Mouse (Mus musculus): ENCODE measurements around the gene Coq8a. TPM values are rescaled to one million over a fixed set of nuclear protein-coding genes. Genes with fewer than 3 reads are reported as not detected.

The Coq8a gene
- polyA plus RNA-seq, 1 experiment from 2014 or later = 6.7 TPM

GRCm38 (mm10) chr1:180175167-180175566 is 24.2 kb downstream of the Coq8a start:
- Histone ChIP-seq H3K27me3 (no peaks in the 10 kb centered on the region), H3K27ac (no peak overlapping the region; the same call in 1 of the 2 replicates), H3K4me3 (replicated peaks) (no peak overlapping the region), H3K9me3 (replicated peaks) (no peaks in the 10 kb centered on the region), H3K4me1 (replicated peaks) (peaks cover 13% of the 10 kb centered on the region; the same call in 1 of the 2 replicates), H3K4me2 (no peak overlapping the region), H3K36me3 (peaks cover 10% of the 10 kb centered on the region), H3K9ac (no peak overlapping the region)
- DNase-seq (no peak), ATAC-seq (ENCODE audit: low read depth) (no peak)
- WGBS (ENCODE audit: insufficient replicate concordance) = 35% methylated on average over 3 of the region's 3 CpGs

DNA sequence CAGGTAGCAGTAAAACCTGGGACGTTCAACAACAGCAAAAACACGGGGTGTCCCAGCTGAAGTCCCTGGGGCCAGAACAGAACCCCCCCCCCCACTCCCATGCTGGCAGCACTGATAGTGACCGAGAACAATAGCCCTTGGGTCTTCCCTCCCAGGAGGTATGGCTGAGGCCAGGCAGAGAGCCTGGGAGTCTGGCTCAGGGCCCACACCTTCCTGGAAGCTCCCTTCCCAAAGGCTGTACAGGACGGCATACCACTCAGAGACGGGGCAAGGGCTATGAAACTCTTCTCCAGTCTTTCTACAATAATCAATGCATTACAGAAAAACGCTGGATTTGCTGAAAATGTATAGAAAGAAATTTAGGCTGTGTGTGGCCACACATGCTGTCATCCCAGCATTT is 24.7 kb downstream of the Coq8a start:
- H3K9me3 ChIP-seq (replicated peaks) = no peaks in the 10 kb centered on the region
- DNase-seq = no peak
- 61% methylated on average over 6 of the region's 6 CpGs for WGBS (ENCODE audit: insufficient replicate concordance)

GRCm38 (mm10) chr1:180173017-180173416 is 26.4 kb downstream of the Coq8a start:
- ATAC-seq (ENCODE audit: low read depth) (no peak), DNase-seq (no peak)
- Histone ChIP-seq H3K4me2 (no peak overlapping the region), H3K36me3 (peaks cover 7% of the 10 kb centered on the region; the same call in 1 of the 2 replicates), H3K9ac (no peak overlapping the region), H3K27me3 (no peaks in the 10 kb centered on the region), H3K4me3 (replicated peaks) (no peak overlapping the region), H3K4me1 (replicated peaks) (peaks cover 13% of the 10 kb centered on the region; the same call in 1 of the 2 replicates), H3K27ac (no peak overlapping the region), H3K9me3 (replicated peaks) (no peaks in the 10 kb centered on the region)
- WGBS (ENCODE audit: insufficient replicate concordance) = 64% methylated on average over 5 of the region's 5 CpGs

More for the DNA sequence above, 24.7 kb downstream of the Coq8a start:
- no peak for ATAC-seq (ENCODE audit: low read depth)
- H3K4me1 ChIP-seq (replicated peaks) = peaks cover 13% of the 10 kb centered on the region; the same call in 1 of the 2 replicates
- H3K36me3 ChIP-seq = peaks cover 11% of the 10 kb centered on the region
- no peak overlapping the region for H3K4me3 ChIP-seq (replicated peaks)
- H3K27me3 ChIP-seq = no peaks in the 10 kb centered on the region
- no peak overlapping the region for H3K4me2 ChIP-seq
- H3K27ac ChIP-seq = no peak overlapping the region
- no peak overlapping the region for H3K9ac ChIP-seq

DNA sequence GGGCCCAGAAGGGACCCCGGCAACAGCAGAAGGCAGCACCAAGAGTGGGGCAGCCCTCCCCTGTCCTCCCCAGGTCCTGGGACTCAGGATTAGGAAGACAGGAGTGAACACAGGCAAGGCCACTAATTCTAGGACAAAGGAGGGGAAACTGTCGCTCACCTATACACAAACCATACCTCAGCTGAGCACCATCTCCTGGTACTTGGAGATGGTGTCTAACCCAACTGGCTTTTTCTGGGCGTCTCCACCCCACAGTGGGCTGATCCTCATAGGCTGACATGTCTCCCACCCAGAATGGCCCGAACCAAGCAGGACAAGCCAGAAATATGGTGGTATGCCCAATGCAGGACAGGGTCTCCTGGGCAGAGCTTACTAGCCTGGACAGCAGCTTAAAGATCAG is 26.8 kb downstream of the Coq8a start:
- Histone ChIP-seq H3K27ac (no peak overlapping the region), H3K4me1 (replicated peaks) (peaks cover 9% of the 10 kb centered on the region; the same call in 1 of the 2 replicates), H3K9ac (no peak overlapping the region), H3K9me3 (replicated peaks) (no peaks in the 10 kb centered on the region), H3K4me2 (no peak overlapping the region), H3K27me3 (no peaks in the 10 kb centered on the region), H3K36me3 (peaks cover 8% of the 10 kb centered on the region; the same call in 1 of the 2 replicates), H3K4me3 (replicated peaks) (no peak overlapping the region)
- DNase-seq = no peak
- WGBS (ENCODE audit: insufficient replicate concordance) = 64% methylated on average over 4 of the region's 4 CpGs
- ATAC-seq (ENCODE audit: low read depth) = no peak

- H3K4me2 ChIP-seq = no peak overlapping the region
- DNase-seq (no peak), ATAC-seq (ENCODE audit: low read depth) (no peak)
- H3K4me1 ChIP-seq (replicated peaks) = peaks cover 9% of the 10 kb centered on the region; the same call in 1 of the 2 replicates
- H3K27ac ChIP-seq = no peak overlapping the region
- no peak overlapping the region for H3K4me3 ChIP-seq (replicated peaks)
- WGBS (ENCODE audit: insufficient replicate concordance) = 30% methylated on average over 2 of the region's 2 CpGs
- H3K36me3 ChIP-seq = peaks cover 8% of the 10 kb centered on the region; the same call in 1 of the 2 replicates
- no peaks in the 10 kb centered on the region for H3K27me3 ChIP-seq
- H3K9ac ChIP-seq = no peak overlapping the region
- no peaks in the 10 kb centered on the region for H3K9me3 ChIP-seq (replicated peaks)
These were observed 27.5 kb downstream of the Coq8a start for GRCm38 (mm10) chr1:180171883-180172282.

DNA sequence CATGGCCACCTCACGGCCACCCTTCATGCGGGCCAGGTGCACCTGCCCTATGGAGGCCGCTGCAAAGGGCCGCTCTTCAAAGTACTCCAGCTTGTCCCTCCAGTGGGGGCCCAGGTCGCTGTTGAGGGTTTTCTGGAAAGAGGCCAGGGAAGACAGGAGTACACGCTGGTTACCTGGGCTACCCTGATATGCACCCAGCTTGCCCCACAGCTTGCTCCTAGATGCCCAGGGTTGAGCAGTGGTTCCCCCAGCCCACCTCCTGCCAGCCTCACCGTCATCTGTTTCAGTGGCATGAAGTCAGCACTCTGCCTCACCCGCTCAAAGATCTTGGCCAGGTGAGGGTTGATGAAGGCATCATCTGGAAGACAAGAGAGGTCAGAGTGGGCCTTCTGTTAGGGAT is 29.3 kb downstream of the Coq8a start:
- Histone ChIP-seq H3K4me2 (no peak overlapping the region), H3K27me3 (no peaks in the 10 kb centered on the region), H3K9ac (no peak overlapping the region), H3K36me3 (peaks cover 8% of the 10 kb centered on the region), H3K4me3 (replicated peaks) (no peak overlapping the region), H3K4me1 (replicated peaks) (no peaks in the 10 kb centered on the region), H3K27ac (no peak overlapping the region), H3K9me3 (replicated peaks) (no peaks in the 10 kb centered on the region)
- DNase-seq (no peak), ATAC-seq (ENCODE audit: low read depth) (no peak)
- WGBS (ENCODE audit: insufficient replicate concordance) = 80% methylated on average over 8 of the region's 8 CpGs

- WGBS (ENCODE audit: insufficient replicate concordance) = 75% methylated on average over 7 of the region's 7 CpGs
These were observed 30.2 kb downstream of the Coq8a start for GRCm38 (mm10) chr1:180169161-180169560.

DNA sequence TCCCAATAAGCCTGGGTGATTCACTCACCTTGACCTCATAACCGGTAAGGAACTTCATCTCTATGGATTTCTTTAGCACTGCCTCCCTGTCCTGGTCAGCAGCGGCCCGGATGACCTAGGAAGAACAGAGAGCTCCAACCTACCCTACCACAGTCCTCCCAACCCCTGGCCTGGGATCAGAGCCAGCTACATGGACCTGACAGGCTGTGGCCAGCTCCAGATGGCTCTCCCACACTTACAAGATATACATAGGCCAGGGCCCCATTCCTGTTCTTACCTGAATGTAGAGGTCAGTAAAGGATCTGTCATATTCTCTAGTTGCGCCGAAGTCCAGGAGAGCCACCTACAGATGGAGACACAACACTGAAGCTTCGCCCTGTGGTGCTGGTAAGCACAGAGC is 31.1 kb downstream of the Coq8a start:
- Histone ChIP-seq H3K27me3 (no peaks in the 10 kb centered on the region), H3K4me1 (replicated peaks) (no peaks in the 10 kb centered on the region), H3K4me3 (replicated peaks) (no peak overlapping the region), H3K4me2 (no peak overlapping the region), H3K27ac (no peak overlapping the region), H3K9ac (no peak overlapping the region), H3K9me3 (replicated peaks) (no peaks in the 10 kb centered on the region), H3K36me3 (peaks cover 9% of the 10 kb centered on the region)
- no peak for DNase-seq
- no peak for ATAC-seq (ENCODE audit: low read depth)
- WGBS (ENCODE audit: insufficient replicate concordance) = 94% methylated on average over 6 of the region's 6 CpGs

More at GRCm38 (mm10) chr1:180169161-180169560, 30.2 kb downstream of the Coq8a start:
- Histone ChIP-seq H3K27me3 (no peaks in the 10 kb centered on the region), H3K4me1 (replicated peaks) (no peaks in the 10 kb centered on the region), H3K4me2 (no peak overlapping the region), H3K36me3 (peaks cover 8% of the 10 kb centered on the region), H3K9me3 (replicated peaks) (no peaks in the 10 kb centered on the region), H3K4me3 (replicated peaks) (no peak overlapping the region), H3K27ac (no peak overlapping the region), H3K9ac (no peak overlapping the region)
- ATAC-seq (ENCODE audit: low read depth) (no peak), DNase-seq (no peak)

GRCm38 (mm10) chr1:180166533-180166932 is 32.9 kb downstream of the Coq8a start:
- DNase-seq (no peak), ATAC-seq (ENCODE audit: low read depth) (no peak)
- Histone ChIP-seq H3K4me3 (replicated peaks) (no peak overlapping the region), H3K9me3 (replicated peaks) (no peaks in the 10 kb centered on the region), H3K4me2 (no peak overlapping the region), H3K36me3 (peaks cover 24% of the 10 kb centered on the region), H3K9ac (no peak overlapping the region), H3K27me3 (no peaks in the 10 kb centered on the region), H3K27ac (no peak overlapping the region), H3K4me1 (replicated peaks) (no peaks in the 10 kb centered on the region)
- 91% methylated on average over 5 of the region's 5 CpGs for WGBS (ENCODE audit: insufficient replicate concordance)

DNA sequence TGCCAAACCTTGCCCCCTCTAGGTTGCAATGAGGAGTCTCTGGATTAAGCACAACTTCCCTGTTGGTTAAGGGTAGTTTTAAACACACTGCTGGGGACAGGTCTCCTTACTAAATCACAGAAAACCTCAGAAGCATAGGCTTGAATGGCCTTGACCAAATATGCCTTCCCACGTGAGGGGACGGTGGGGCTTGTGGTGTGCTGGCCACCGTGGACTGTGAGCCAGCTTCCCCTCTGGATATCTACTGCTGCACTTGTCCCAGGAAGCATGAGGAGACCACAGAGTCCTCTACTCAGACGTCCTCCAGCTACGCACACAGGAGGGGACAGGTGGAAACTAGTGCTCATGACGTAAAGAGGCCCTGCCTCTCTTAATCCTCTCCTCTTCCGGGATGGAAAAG is 36.4 kb downstream of the Coq8a start:
- H3K4me3 ChIP-seq (replicated peaks) = no peak overlapping the region
- WGBS (ENCODE audit: insufficient replicate concordance) = 73% methylated on average over 7 of the region's 7 CpGs
- peaks cover 33% of the 10 kb centered on the region for H3K36me3 ChIP-seq
- no peaks in the 10 kb centered on the region for H3K27me3 ChIP-seq
- no peaks in the 10 kb centered on the region for H3K4me1 ChIP-seq (replicated peaks)
- ATAC-seq (ENCODE audit: low read depth) (no peak), DNase-seq (no peak)
- H3K9ac ChIP-seq = no peak overlapping the region
- no peak overlapping the region for H3K27ac ChIP-seq
- no peak overlapping the region for H3K4me2 ChIP-seq
- no peaks in the 10 kb centered on the region for H3K9me3 ChIP-seq (replicated peaks)

- H3K4me3 ChIP-seq (replicated peaks) = no peak overlapping the region
- DNase-seq = no peak
These were observed 37.6 kb downstream of the Coq8a start for GRCm38 (mm10) chr1:180161566-180162355.

DNA sequence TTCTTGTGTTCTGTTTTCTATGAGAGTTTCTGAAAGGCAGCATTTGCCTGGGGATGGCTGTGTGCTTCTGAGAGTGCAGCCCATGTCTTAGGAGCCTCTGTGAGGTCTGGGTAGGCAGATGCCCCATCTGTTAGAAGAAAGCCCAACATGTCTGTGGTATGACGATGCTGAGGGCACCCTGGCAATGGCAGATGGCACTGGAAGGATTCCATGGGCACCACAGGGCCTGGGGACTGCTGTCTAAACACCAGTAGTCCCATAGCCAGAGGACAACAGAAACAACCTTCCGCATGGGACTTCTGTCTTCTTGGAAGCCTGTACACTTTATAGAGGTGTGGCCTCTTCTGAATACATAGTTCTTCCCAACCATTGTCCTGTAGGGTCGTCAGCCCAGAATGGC is 38.2 kb downstream of the Coq8a start:
- ATAC-seq (ENCODE audit: low read depth) (no peak), DNase-seq (no peak)
- WGBS (ENCODE audit: insufficient replicate concordance) = 78% methylated on average over 3 of the region's 3 CpGs

More at GRCm38 (mm10) chr1:180161566-180162355, 37.6 kb downstream of the Coq8a start:
- Histone ChIP-seq H3K4me1 (replicated peaks) (no peaks in the 10 kb centered on the region), H3K9ac (no peak overlapping the region), H3K9me3 (replicated peaks) (no peaks in the 10 kb centered on the region), H3K36me3 (peaks cover 32% of the 10 kb centered on the region), H3K27me3 (no peaks in the 10 kb centered on the region), H3K4me2 (no peak overlapping the region), H3K27ac (no peak overlapping the region)
- 88% methylated on average over 20 of the region's 20 CpGs for WGBS (ENCODE audit: insufficient replicate concordance)
- ATAC-seq (ENCODE audit: low read depth) = no peak

More for the DNA sequence above, 38.2 kb downstream of the Coq8a start:
- Histone ChIP-seq H3K4me3 (replicated peaks) (no peak overlapping the region), H3K36me3 (peaks cover 32% of the 10 kb centered on the region), H3K27ac (no peak overlapping the region), H3K9me3 (replicated peaks) (no peaks in the 10 kb centered on the region), H3K4me2 (no peak overlapping the region), H3K4me1 (replicated peaks) (no peaks in the 10 kb centered on the region), H3K27me3 (no peaks in the 10 kb centered on the region), H3K9ac (no peak overlapping the region)
